Mouse (Mus musculus) heart, adult 2 months (tissue): ENCODE measurements around the gene Ptprd. TPM values are rescaled to one million over a fixed set of nuclear protein-coding genes. Genes with fewer than 3 reads are reported as not detected.

Experiments used
- DNase-seq, 2 experiments: peaks; one replicate each; pipeline ENCODE4 v3.0.0; 2021
- H3K27ac ChIP-seq: fragments of 200-600 bp; 2 replicates; pipeline ENCODE4 v1.8.1; 2022
- H3K27me3 ChIP-seq: fragments of 200-500 bp; 2 replicates; pipeline ENCODE4 v1.6.1; 2012; ENCODE audit warnings: mild to moderate bottlenecking, low read length, inconsistent platforms, mixed read lengths; ENCODE audit not compliant: control insufficient read depth, insufficient read depth
- H3K36me3 ChIP-seq: fragments of 200-500 bp; 2 replicates; pipeline ENCODE4 v1.6.1; 2012; ENCODE audit warnings: low read length, inconsistent platforms; ENCODE audit not compliant: control insufficient read depth, insufficient read depth
- H3K4me1 ChIP-seq: fragments of 200-500 bp; 2 replicates; pipeline ENCODE4 v1.6.1; 2011; ENCODE audit warnings: low read length; ENCODE audit not compliant: control insufficient read depth, insufficient read depth
- H3K4me3 ChIP-seq: fragments of 200-600 bp; 2 replicates; pipeline ENCODE4 v1.8.1; 2022
- H3K79me2 ChIP-seq: fragments of 200-500 bp; replicated peaks from 2 replicates; pipeline ENCODE4 v1.6.1; 2012; ENCODE audit warnings: mild to moderate bottlenecking, inconsistent platforms, low read length, moderate library complexity, mixed read lengths; ENCODE audit not compliant: control insufficient read depth, insufficient read depth
- H3K9ac ChIP-seq: fragments of 200-500 bp; 2 replicates; pipeline ENCODE4 v1.6.1; 2012; ENCODE audit warnings: low read depth, mild to moderate bottlenecking, control low read depth, inconsistent platforms, low read length, mixed read lengths
- CTCF ChIP-seq: fragments of 200-600 bp; IDR thresholded peaks from 2 replicates; pipeline ENCODE4 v1.8.1; 2022; ENCODE audit warnings: antibody characterized with exemption, mild to moderate bottlenecking, moderate library complexity
- EP300 ChIP-seq: fragments of 200-500 bp; IDR thresholded peaks from 2 replicates; pipeline ENCODE4 v1.6.1; 2011; ENCODE audit warnings: low read depth, low read length, control low read depth; ENCODE audit not compliant: insufficient read depth
- POLR2A ChIP-seq: fragments of 200-500 bp; IDR thresholded peaks from 2 replicates; pipeline ENCODE4 v1.6.1; 2011; ENCODE audit warnings: mild to moderate bottlenecking, low read depth, low read length, control low read depth; ENCODE audit not compliant: insufficient read depth
- WGBS: fragments of 180-500 bp; shearing (Covaris S2); methylation state at CpG from one replicate; pipeline ENCODE4 v1.1.7; 2018; 5-methylcytosine and 5-hydroxymethylcytosine counted together
- intact Hi-C: fragments of 180-260 bp; cut with DNase I; formaldehyde crosslinking; loops from one replicate; pipeline ENCODE4 v1.15.1; 2025
- polyA plus RNA-seq: library from polyadenylated mRNA; depleted of rRNA; stranded (reverse); fragments of >200 nt; gene quantifications from 2 replicates; pipeline ENCODE4 v1.2.3, GENCODE M21; 2012
- total RNA-seq, 2 experiments: library from RNA; stranded (reverse); gene quantifications; 2 replicates each; pipeline ENCODE4 v1.2.3; 2021

The Ptprd gene
- total and polyA plus RNA-seq, 3 experiments: 2.7 to 7.0 (median 5.3) TPM

- H3K9ac ChIP-seq: no peak overlapping the region
- no peaks in the 10 kb centered on the region for H3K4me1 ChIP-seq
- H3K27ac ChIP-seq: no peak overlapping the region
- 78% methylated on average over 3 of the region's 3 CpGs for WGBS
- no peaks in the 10 kb centered on the region for H3K27me3 ChIP-seq
- TF ChIP-seq POLR2A: no peak
- no peak for TF ChIP-seq CTCF
- TF ChIP-seq EP300: no peak
- intact Hi-C loops: no loop called here
- DNase-seq: no peak
- no peak overlapping the region for H3K4me3 ChIP-seq
- no peaks in the 10 kb centered on the region for H3K36me3 ChIP-seq
- H3K79me2 ChIP-seq: no peaks in the 10 kb centered on the region
These were observed 2197.5 kb downstream of the Ptprd start for GRCm38 (mm10) chr4:76014151-76014840.

GRCm38 (mm10) chr4:76008580-76008979, 2203.2 kb downstream of the Ptprd start:
- Histone ChIP-seq H3K27ac (no peak overlapping the region), H3K4me1 (no peaks in the 10 kb centered on the region), H3K27me3 (no peaks in the 10 kb centered on the region), H3K79me2 (no peaks in the 10 kb centered on the region), H3K4me3 (no peak overlapping the region), H3K9ac (no peak overlapping the region), H3K36me3 (no peaks in the 10 kb centered on the region)
- TF ChIP-seq CTCF: no peak
- no peak for TF ChIP-seq EP300
- no peak for TF ChIP-seq POLR2A
- 89% methylated on average over 4 of the region's 4 CpGs for WGBS
- intact Hi-C loops: no loop called here
- DNase-seq: no peak

GRCm38 (mm10) chr4:76007219-76007618, 2204.5 kb downstream of the Ptprd start:
- no peak for TF ChIP-seq EP300
- no peak for TF ChIP-seq POLR2A
- TF ChIP-seq CTCF: no peak
- DNase-seq: no peak
- WGBS: 69% methylated on average over 3 of the region's 3 CpGs
- Histone ChIP-seq H3K36me3 (no peaks in the 10 kb centered on the region), H3K4me3 (no peak overlapping the region), H3K79me2 (no peaks in the 10 kb centered on the region), H3K4me1 (no peaks in the 10 kb centered on the region), H3K27ac (no peak overlapping the region), H3K9ac (no peak overlapping the region), H3K27me3 (no peaks in the 10 kb centered on the region)
- intact Hi-C loops: no loop called here

GRCm38 (mm10) chr4:76006717-76007116, 2205.0 kb downstream of the Ptprd start:
- Histone ChIP-seq H3K4me1 (no peaks in the 10 kb centered on the region), H3K27me3 (no peaks in the 10 kb centered on the region), H3K79me2 (no peaks in the 10 kb centered on the region), H3K9ac (no peak overlapping the region), H3K4me3 (no peak overlapping the region), H3K27ac (no peak overlapping the region), H3K36me3 (no peaks in the 10 kb centered on the region)
- TF ChIP-seq POLR2A (no peak), CTCF (no peak), EP300 (no peak)
- 31% methylated on average over 3 of the region's 3 CpGs for WGBS
- intact Hi-C loops: no loop called here
- no peak for DNase-seq

GRCm38 (mm10) chr4:76004161-76004560, 2207.6 kb downstream of the Ptprd start:
- WGBS: 74% methylated on average over 2 of the region's 2 CpGs
- no peak overlapping the region for H3K4me3 ChIP-seq
- DNase-seq: no peak
- no peaks in the 10 kb centered on the region for H3K79me2 ChIP-seq
- no peak for TF ChIP-seq CTCF
- TF ChIP-seq POLR2A: no peak
- no peak for TF ChIP-seq EP300
- no peak overlapping the region for H3K9ac ChIP-seq
- no peaks in the 10 kb centered on the region; the same call in 1 of the 2 replicates for H3K36me3 ChIP-seq
- no peaks in the 10 kb centered on the region for H3K4me1 ChIP-seq
- no peaks in the 10 kb centered on the region for H3K27me3 ChIP-seq
- H3K27ac ChIP-seq: no peak overlapping the region
- intact Hi-C loops: no loop called here

DNA sequence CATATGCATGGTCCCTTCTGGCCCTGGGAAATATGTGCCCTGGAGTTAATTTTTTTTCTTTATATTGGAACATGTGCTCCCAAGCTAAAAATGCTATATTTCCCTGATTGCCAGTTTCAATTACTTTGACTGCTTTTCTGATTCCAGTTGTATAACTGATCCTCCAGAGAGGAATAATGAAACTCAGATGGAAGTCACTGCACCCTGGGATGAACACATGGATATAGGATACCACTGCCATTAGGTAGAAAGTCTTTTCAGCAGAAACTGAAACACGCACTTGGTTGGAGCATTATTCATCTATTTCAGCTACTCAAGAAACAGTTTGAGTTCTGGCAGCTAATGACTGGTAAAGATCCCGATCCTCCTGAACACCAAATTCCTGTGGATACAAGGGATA, 2211.5 kb downstream of the Ptprd start:
- no peak for TF ChIP-seq POLR2A
- no peak for TF ChIP-seq CTCF
- no peak for TF ChIP-seq EP300
- 87% methylated on average over 2 of the region's 2 CpGs for WGBS
- Histone ChIP-seq H3K36me3 (no peaks in the 10 kb centered on the region; the same call in 1 of the 2 replicates), H3K27me3 (no peaks in the 10 kb centered on the region), H3K79me2 (no peaks in the 10 kb centered on the region), H3K4me3 (no peak overlapping the region), H3K9ac (no peak overlapping the region), H3K27ac (no peak overlapping the region), H3K4me1 (no peaks in the 10 kb centered on the region)
- intact Hi-C loops: no loop called here
- no peak for DNase-seq
